In genomic region chr7:101414661-101415511, GRCm38 (mm10) we compare ENCODE assay signal across 9 mouse cellular contexts. TPM values are rescaled to one million over a fixed set of nuclear protein-coding genes. Genes with fewer than 3 reads are reported as not detected.
A peak's percentile ranks its signal among the peaks of the same experiment; 100 is the strongest.
DNase-seq lines count a peak whose midpoint lies in the region; ATAC-seq and TF ChIP-seq lines count a peak whose summit lies in the region.
"Had no signal": no experiment of that assay in that cellular context is flagged by ENCODE, and none has a peak within 500 bp of the region (broad histone marks: within the 10 kb centered on the region; RNA-seq: fewer than 3 reads in every experiment).

No protein-coding gene starts in this region.

- peak overlapping the region; percentile 21; the same call in 1 of the 2 replicates for H3K9ac ChIP-seq in limb, embryonic 14.5 days (ENCODE audit: low read depth, low read length, severe bottlenecking)
- no peak overlapping the region for H3K9ac ChIP-seq in midbrain, postnatal 0 days (replicated peaks; ENCODE audit: low read length, poor library complexity, severe bottlenecking)
- H3K9ac ChIP-seq: limb, embryonic 13.5 days had no signal

- intact Hi-C loops in left cerebral cortex, postnatal 4 days (cut with DNase I): loop anchor here (10.0 kb wide), 1 partner anchor 210 kb away; no protein-coding TSS in a partner anchor

- TF ChIP-seq POLR2A in limb, embryonic 14.5 days (IDR thresholded peaks at IDR 0.05; ENCODE audit: borderline replicate concordance, extremely low read depth, insufficient read depth, insufficient read length): no peak

- H3K4me1 ChIP-seq in forebrain, embryonic 10.5 days: peaks cover 40% of the 10 kb centered on the region
- H3K4me1 ChIP-seq in limb, embryonic 14.5 days (ENCODE audit: control insufficient read depth, insufficient read depth, low read length): 0 out of 2 replicates have a peak, but pooled peaks cover 5% of the 10 kb centered on the region
- peaks cover 16% of the 10 kb centered on the region; the same call in 1 of the 2 replicates for H3K4me1 ChIP-seq in midbrain, postnatal 0 days (ENCODE audit: insufficient read depth, low read length)

- H3K27me3 ChIP-seq in forebrain, embryonic 10.5 days (ENCODE audit: poor library complexity, severe bottlenecking): peaks cover 32% of the 10 kb centered on the region
- H3K27me3 ChIP-seq in limb, embryonic 14.5 days (ENCODE audit: control insufficient read depth, insufficient read depth, low read length): no peaks in the 10 kb centered on the region
- H3K27me3 ChIP-seq in midbrain, postnatal 0 days (ENCODE audit: insufficient read depth, low read length): peaks cover 2% of the 10 kb centered on the region; the same call in 1 of the 2 replicates

- no peaks in the 10 kb centered on the region for H3K36me3 ChIP-seq in forebrain, embryonic 10.5 days (replicated peaks)
- peaks cover 18% of the 10 kb centered on the region for H3K36me3 ChIP-seq in limb, embryonic 14.5 days (ENCODE audit: control insufficient read depth, insufficient read depth, low read length)
- H3K36me3 ChIP-seq in midbrain, postnatal 0 days (ENCODE audit: insufficient read depth, low read length): no peaks in the 10 kb centered on the region

- no peak overlapping the region for H3K4me2 ChIP-seq in limb, embryonic 14.5 days (replicated peaks; ENCODE audit: low read depth, low read length, severe bottlenecking)
- H3K4me2 ChIP-seq in midbrain, postnatal 0 days (ENCODE audit: low read depth, low read length, poor library complexity, severe bottlenecking): no peak overlapping the region
- H3K4me2 ChIP-seq: limb, embryonic 13.5 days had no signal

- 31% methylated on average over 7 of the region's 7 CpGs for WGBS in forebrain, embryonic 10.5 days
- 37% methylated on average over 7 of the region's 7 CpGs for WGBS in limb, embryonic 14.5 days
- 31% methylated on average over 6 of the region's 7 CpGs for WGBS in midbrain, postnatal 0 days

- no peak for TF ChIP-seq CTCF in midbrain, postnatal 0 days (IDR thresholded peaks at IDR 0.05)

- H3K4me3 ChIP-seq in forebrain, embryonic 10.5 days: no peak overlapping the region
- H3K4me3 ChIP-seq in limb, embryonic 14.5 days (replicated peaks; ENCODE audit: low read length): no peak overlapping the region
- H3K4me3 ChIP-seq in midbrain, postnatal 0 days (ENCODE audit: low read depth, low read length): no peak overlapping the region
- H3K4me3 ChIP-seq: limb, embryonic 13.5 days had no signal

- no peak for ATAC-seq in limb, embryonic 14.5 days (ENCODE audit: low FRiP score, low read depth)
- peak; percentile 53 for ATAC-seq in midbrain, postnatal 0 days (ENCODE audit: low FRiP score)
- ATAC-seq in monocyte, adult 5-6 weeks (replicated peaks; ENCODE audit: insufficient number of reproducible peaks, low FRiP score, low TSS enrichment, poor library complexity, severe bottlenecking): no peak

- no peaks in the 10 kb centered on the region for H3K9me3 ChIP-seq in forebrain, embryonic 10.5 days
- H3K9me3 ChIP-seq in limb, embryonic 14.5 days (ENCODE audit: control insufficient read depth, low read length): no peaks in the 10 kb centered on the region
- no peaks in the 10 kb centered on the region for H3K9me3 ChIP-seq in midbrain, postnatal 0 days (ENCODE audit: low read length)
- H3K9me3 ChIP-seq: limb, embryonic 13.5 days had no signal

- peak overlapping the region; percentile 70 for H3K27ac ChIP-seq in forebrain, embryonic 10.5 days
- H3K27ac ChIP-seq in limb, embryonic 14.5 days (replicated peaks; ENCODE audit: low read depth, low read length): no peak overlapping the region
- peak overlapping the region; percentile 47; the same call in 1 of the 2 replicates for H3K27ac ChIP-seq in midbrain, postnatal 0 days (ENCODE audit: low read depth, low read length)
- H3K27ac ChIP-seq: limb, embryonic 13.5 days had no signal

- peak; percentile 40 to 64 for DNase-seq in left cerebral cortex, adult 9 months (ENCODE audit: low spot score in 2 of 2)
- DNase-seq in left cerebral cortex, postnatal 4 days: no peak
- no peak for DNase-seq in forebrain, embryonic 10.5 days (ENCODE audit: extremely low spot score, low spot score)
- no peak for DNase-seq in limb, embryonic 14.5 days (ENCODE audit: low spot score)
- DNase-seq in midbrain, postnatal 0 days (ENCODE audit: low spot score): peak; percentile 36
- no peak for DNase-seq in frontal cortex, postnatal 14 days (ENCODE audit: low spot score in 2 of 2)
- no peak for DNase-seq in urinary bladder, postnatal 36 days (ENCODE audit: low spot score in 2 of 2)

RNA-seq across cellular contexts. Expression of gene Gm45837, which starts 4.2 kb away (rescaled TPM):
- 1 to 10 TPM in 1 of 2 experiments, not detected in 1; 6.6 TPM for total RNA-seq in left cerebral cortex, postnatal 4 days (2021)
- not detected in 2 replicates for polyA plus RNA-seq in forebrain, embryonic 10.5 days (2016; fragmentation: Nextera tagmentation; extraction: Ambion mirVana)
- 0.41 and 0.93 TPM in 2 replicates for polyA plus RNA-seq in limb, embryonic 14.5 days (2012; rRNA removed)
- polyA plus RNA-seq in limb, embryonic 14.5 days (2014; fragmentation: Nextera tagmentation; extraction: Ambion mirVana): 7.5 and 8.8 TPM in 2 replicates
- not detected in 2 replicates for total RNA-seq in midbrain, postnatal 0 days (2014; rRNA removed)
- polyA plus RNA-seq in midbrain, postnatal 0 days (2015; fragmentation: Nextera tagmentation; extraction: Ambion mirVana): 0.71 TPM in 1 of 2 replicates, not detected in the other
- 8.9 to 28.8 TPM (median 12.5 TPM) in 3 replicates for total RNA-seq in monocyte, adult 5-6 weeks (2017)

RNA-seq across cellular contexts. Expression of gene Pde2a, which starts 6.6 kb away (rescaled TPM):
- 100 to 1,000 TPM; 173 to 179 TPM for total RNA-seq in left cerebral cortex, postnatal 4 days (2021)
- polyA plus RNA-seq in forebrain, embryonic 10.5 days (2016; fragmentation: Nextera tagmentation; extraction: Ambion mirVana): 16.2 and 16.3 TPM in 2 replicates
- polyA plus RNA-seq in limb, embryonic 14.5 days (2012; rRNA removed): 11.8 and 12.7 TPM in 2 replicates
- 4.9 and 10.5 TPM in 2 replicates for polyA plus RNA-seq in limb, embryonic 14.5 days (2014; fragmentation: Nextera tagmentation; extraction: Ambion mirVana)
- 49.6 and 53.9 TPM in 2 replicates for total RNA-seq in midbrain, postnatal 0 days (2014; rRNA removed)
- 31.4 and 33.8 TPM in 2 replicates for polyA plus RNA-seq in midbrain, postnatal 0 days (2015; fragmentation: Nextera tagmentation; extraction: Ambion mirVana)
- 13.4 to 111 TPM (median 54.4 TPM) in 3 replicates for total RNA-seq in monocyte, adult 5-6 weeks (2017)

Comparison
In these comparisons a context has a peak if more than half of its experiments do, and no peak if none do; other contexts are left out.
1. DNase-seq: peak in left cerebral cortex, adult 9 months (2 of 2) and midbrain, postnatal 0 days (single experiment); none in left cerebral cortex, postnatal 4 days (single experiment), forebrain, embryonic 10.5 days (single experiment), limb, embryonic 14.5 days (single experiment), frontal cortex, postnatal 14 days (0 of 2) and urinary bladder, postnatal 36 days (0 of 2).